Mouse (Mus musculus): ENCODE measurements around the gene Vmn2r31. TPM values are rescaled to one million over a fixed set of nuclear protein-coding genes. Genes with fewer than 3 reads are reported as not detected.
"Not testable (repeated sequence)": the region's sequence is repeated elsewhere in the genome, so short reads cannot be mapped to it uniquely, and the experiment has no call there.

The Vmn2r31 gene
- not detected in 2 replicates for polyA plus RNA-seq (2015; fragmentation: Nextera tagmentation; extraction: Ambion mirVana)

GRCm38 (mm10) chr7:7399603-7400002 is at the start of gene Vmn2r31:
Gene Vmn2r31 (minus strand): TSS chr7:7399703.
- H3K27ac ChIP-seq; H3K27me3 ChIP-seq (replicated peaks); H3K4me1 ChIP-seq; H3K36me3 ChIP-seq (replicated peaks); H3K9me3 ChIP-seq; H3K4me2 ChIP-seq; H3K4me3 ChIP-seq; ATAC-seq (replicated peaks); H3K9ac ChIP-seq: not testable (repeated sequence)

- H3K4me2 ChIP-seq; H3K9ac ChIP-seq; H3K27me3 ChIP-seq (replicated peaks); H3K4me3 ChIP-seq; H3K4me1 ChIP-seq; H3K9me3 ChIP-seq; H3K27ac ChIP-seq; ATAC-seq (replicated peaks); H3K36me3 ChIP-seq (replicated peaks): not testable (repeated sequence)
- WGBS: 48% methylated on average over 12 of the region's 12 CpGs
Measured at GRCm38 (mm10) chr7:7374431-7374830, 25.1 kb downstream of the Vmn2r31 start, which contains the start of gene Gm45783. Gene Gm45783 (minus strand): TSS chr7:7374573.

GRCm38 (mm10) chr7:7337509-7337908 is 62.0 kb downstream of the Vmn2r31 start, which contains the start of gene Vmn2r30:
Gene Vmn2r30 (minus strand): TSS chr7:7337609.
- 14% methylated on average over 1 of the region's 1 CpGs for WGBS
- not testable (repeated sequence) for H3K36me3 ChIP-seq (replicated peaks); H3K4me1 ChIP-seq; H3K9ac ChIP-seq; H3K4me3 ChIP-seq; ATAC-seq (replicated peaks); H3K27me3 ChIP-seq (replicated peaks); H3K27ac ChIP-seq; H3K9me3 ChIP-seq; H3K4me2 ChIP-seq

Other genes with a start within 250 kb of the Vmn2r31 start
- gene Zfp418, start 228.4 kb downstream of the Vmn2r31 start, polyA plus RNA-seq (2015; fragmentation: Nextera tagmentation; extraction: Ambion mirVana): 4.0 and 4.5 TPM in 2 replicates
- 9.4 and 10.0 TPM in 2 replicates for gene Zfp772, start 189.7 kb downstream of the Vmn2r31 start, polyA plus RNA-seq (2015; fragmentation: Nextera tagmentation; extraction: Ambion mirVana)
- gene Vmn2r29, start 152.4 kb downstream of the Vmn2r31 start, polyA plus RNA-seq (2015; fragmentation: Nextera tagmentation; extraction: Ambion mirVana): 0.67 and 1.6 TPM in 2 replicates
- 10.8 and 13.3 TPM in 2 replicates for gene Gm45844, start 121.4 kb downstream of the Vmn2r31 start, polyA plus RNA-seq (2015; fragmentation: Nextera tagmentation; extraction: Ambion mirVana)
- 212 and 224 TPM in 2 replicates for gene Clcn4, start 98.9 kb downstream of the Vmn2r31 start, polyA plus RNA-seq (2015; fragmentation: Nextera tagmentation; extraction: Ambion mirVana)
- gene Vmn2r30, start 62.1 kb downstream of the Vmn2r31 start, polyA plus RNA-seq (2015; fragmentation: Nextera tagmentation; extraction: Ambion mirVana): 0.01 TPM in 1 of 2 replicates, not detected in the other
- not detected in 2 replicates for gene Gm45783, start 25.1 kb downstream of the Vmn2r31 start, polyA plus RNA-seq (2015; fragmentation: Nextera tagmentation; extraction: Ambion mirVana)
- not detected in 2 replicates for gene Vmn2r32, start 80.3 kb upstream of the Vmn2r31 start, polyA plus RNA-seq (2015; fragmentation: Nextera tagmentation; extraction: Ambion mirVana)
- not detected in 2 replicates for gene Vmn2r33, start 167.1 kb upstream of the Vmn2r31 start, polyA plus RNA-seq (2015; fragmentation: Nextera tagmentation; extraction: Ambion mirVana)

Measured in midbrain, embryonic 15.5 days (tissue).